Mouse (Mus musculus): ENCODE results near the gene Sema3c. TPM values are rescaled to one million over a fixed set of nuclear protein-coding genes. Genes with fewer than 3 reads are reported as not detected.
A peak's percentile ranks its signal among the peaks of the same experiment; 100 is the strongest.
"Not testable (repeated sequence)": the region's sequence is repeated elsewhere in the genome, so short reads cannot be mapped to it uniquely, and the experiment has no call there.

The Sema3c gene
- polyA plus RNA-seq (2014; fragmentation: Nextera tagmentation; extraction: Ambion mirVana): 17.4 and 22.2 TPM in 2 replicates

- H3K27me3 ChIP-seq (ENCODE audit: control insufficient read depth, insufficient read depth, low read length): no peaks in the 10 kb centered on the region
- H3K4me1 ChIP-seq (replicated peaks; ENCODE audit: control insufficient read depth, insufficient read depth, low read length): no peaks in the 10 kb centered on the region
- H3K36me3 ChIP-seq (ENCODE audit: control insufficient read depth, insufficient read depth, low read length): no peaks in the 10 kb centered on the region
- 1% methylated on average over 16 of the region's 16 CpGs for WGBS
- H3K4me3 ChIP-seq (ENCODE audit: low read depth, low read length): peak within 1 kb of the TSS; percentile 53
- no peaks in the 10 kb centered on the region for H3K9me3 ChIP-seq (ENCODE audit: control insufficient read depth, low read length)
- H3K27ac ChIP-seq (ENCODE audit: low read depth, low read length): peak within 1 kb of the TSS; percentile 18; the same call in 1 of the 2 replicates
- H3K4me2 ChIP-seq (replicated peaks; ENCODE audit: low read depth, low read length): peak within 1 kb of the TSS; percentile 81
- DNase-seq (ENCODE audit: low spot score): peak; percentile 51
- H3K9ac ChIP-seq (ENCODE audit: low read depth, low read length): peak within 1 kb of the TSS; percentile 60
- peak; percentile 41 for ATAC-seq (ENCODE audit: low FRiP score)
These were observed at the start of gene Sema3c for GRCm38 (mm10) chr5:17573694-17574380. Gene Sema3c, plus strand, starts transcription at chr5:17574281.

GRCm38 (mm10) chr5:17531165-17531564 is 42.9 kb upstream of the Sema3c start:
- not testable (repeated sequence) for H3K4me3 ChIP-seq (ENCODE audit: low read depth, low read length); H3K4me2 ChIP-seq (replicated peaks; ENCODE audit: low read depth, low read length); H3K27ac ChIP-seq (ENCODE audit: low read depth, low read length); H3K36me3 ChIP-seq (ENCODE audit: control insufficient read depth, insufficient read depth, low read length); DNase-seq (ENCODE audit: low spot score); H3K27me3 ChIP-seq (ENCODE audit: control insufficient read depth, insufficient read depth, low read length); H3K4me1 ChIP-seq (replicated peaks; ENCODE audit: control insufficient read depth, insufficient read depth, low read length); ATAC-seq (ENCODE audit: low FRiP score); H3K9me3 ChIP-seq (ENCODE audit: control insufficient read depth, low read length); H3K9ac ChIP-seq (ENCODE audit: low read depth, low read length)
- WGBS: 92% methylated on average over 2 of the region's 2 CpGs

GRCm38 (mm10) chr5:17543141-17543540 is 30.9 kb upstream of the Sema3c start:
- ATAC-seq (ENCODE audit: low FRiP score): no peak
- no peak for DNase-seq (ENCODE audit: low spot score)
- WGBS: 73% methylated on average over 4 of the region's 4 CpGs
- Histone ChIP-seq H3K36me3 (ENCODE audit: control insufficient read depth, insufficient read depth, low read length) (no peaks in the 10 kb centered on the region), H3K4me2 (replicated peaks; ENCODE audit: low read depth, low read length) (no peak overlapping the region), H3K9ac (ENCODE audit: low read depth, low read length) (no peak overlapping the region), H3K27ac (ENCODE audit: low read depth, low read length) (no peak overlapping the region), H3K4me3 (ENCODE audit: low read depth, low read length) (no peak overlapping the region), H3K4me1 (replicated peaks; ENCODE audit: control insufficient read depth, insufficient read depth, low read length) (no peaks in the 10 kb centered on the region), H3K27me3 (ENCODE audit: control insufficient read depth, insufficient read depth, low read length) (no peaks in the 10 kb centered on the region), H3K9me3 (ENCODE audit: control insufficient read depth, low read length) (no peaks in the 10 kb centered on the region)

DNA sequence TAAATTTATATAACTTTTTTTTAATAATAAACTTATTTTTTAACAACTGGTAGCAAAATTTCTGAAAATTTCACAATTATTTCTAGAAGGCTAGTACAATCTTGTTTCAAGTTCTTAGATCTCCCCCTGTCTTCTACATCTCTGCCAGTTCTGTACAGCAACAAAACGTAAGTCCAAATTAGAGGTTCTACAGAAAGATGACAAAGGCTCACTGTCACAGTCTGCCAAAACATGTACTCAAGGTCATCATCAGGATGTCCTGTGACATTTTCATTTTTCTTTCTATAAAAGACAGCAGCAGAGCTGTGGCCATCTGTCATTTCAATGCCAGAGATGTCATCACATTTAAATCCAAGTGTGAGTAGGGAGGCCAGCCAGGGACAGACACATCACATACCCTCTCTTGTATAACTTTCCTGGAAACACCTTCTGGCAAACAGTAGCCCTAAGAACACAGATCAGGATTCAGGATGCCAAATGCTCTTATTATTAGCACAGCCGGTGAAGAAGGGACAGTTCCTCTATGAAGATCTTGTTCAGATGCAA is 29.1 kb upstream of the Sema3c start:
- no peaks in the 10 kb centered on the region for H3K27me3 ChIP-seq (ENCODE audit: control insufficient read depth, insufficient read depth, low read length)
- H3K36me3 ChIP-seq (ENCODE audit: control insufficient read depth, insufficient read depth, low read length): no peaks in the 10 kb centered on the region
- H3K4me3 ChIP-seq (ENCODE audit: low read depth, low read length): no peak overlapping the region
- no peak overlapping the region for H3K27ac ChIP-seq (ENCODE audit: low read depth, low read length)
- ATAC-seq (ENCODE audit: low FRiP score): no peak
- H3K9ac ChIP-seq (ENCODE audit: low read depth, low read length): no peak overlapping the region
- H3K9me3 ChIP-seq (ENCODE audit: control insufficient read depth, low read length): no peaks in the 10 kb centered on the region
- no peak for DNase-seq (ENCODE audit: low spot score)
- no peaks in the 10 kb centered on the region for H3K4me1 ChIP-seq (replicated peaks; ENCODE audit: control insufficient read depth, insufficient read depth, low read length)
- no peak overlapping the region for H3K4me2 ChIP-seq (replicated peaks; ENCODE audit: low read depth, low read length)
- 90% methylated on average over 2 of the region's 2 CpGs for WGBS

DNA sequence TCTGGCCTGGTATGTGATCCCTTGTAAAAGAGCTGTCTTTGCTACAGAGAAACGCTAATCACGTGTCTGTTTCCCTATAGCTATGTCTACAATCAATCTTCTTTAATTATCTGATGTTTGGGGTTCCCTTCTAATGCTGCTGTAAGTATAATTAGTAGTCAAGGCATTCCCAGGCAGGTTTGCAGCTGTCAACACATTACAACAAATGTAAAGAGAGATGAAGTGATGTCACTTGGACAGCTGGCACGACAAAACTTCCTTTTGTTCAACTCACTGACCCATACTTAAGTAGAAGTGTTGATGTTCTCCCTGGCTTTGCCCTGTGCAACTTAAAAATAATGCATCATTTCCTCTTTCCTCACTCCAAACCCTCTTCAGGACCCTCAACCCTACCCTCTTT is 22.4 kb upstream of the Sema3c start:
- 44% methylated on average over 3 of the region's 3 CpGs for WGBS
- Histone ChIP-seq H3K27me3 (ENCODE audit: control insufficient read depth, insufficient read depth, low read length) (no peaks in the 10 kb centered on the region), H3K4me3 (ENCODE audit: low read depth, low read length) (no peak overlapping the region), H3K4me2 (replicated peaks; ENCODE audit: low read depth, low read length) (no peak overlapping the region), H3K27ac (ENCODE audit: low read depth, low read length) (no peak overlapping the region), H3K36me3 (ENCODE audit: control insufficient read depth, insufficient read depth, low read length) (no peaks in the 10 kb centered on the region), H3K9ac (ENCODE audit: low read depth, low read length) (no peak overlapping the region), H3K4me1 (replicated peaks; ENCODE audit: control insufficient read depth, insufficient read depth, low read length) (no peaks in the 10 kb centered on the region), H3K9me3 (ENCODE audit: control insufficient read depth, low read length) (no peaks in the 10 kb centered on the region)
- no peak for DNase-seq (ENCODE audit: low spot score)
- ATAC-seq (ENCODE audit: low FRiP score): 0 out of 2 replicates have a peak, but pooled peaks have one; percentile 18

DNA sequence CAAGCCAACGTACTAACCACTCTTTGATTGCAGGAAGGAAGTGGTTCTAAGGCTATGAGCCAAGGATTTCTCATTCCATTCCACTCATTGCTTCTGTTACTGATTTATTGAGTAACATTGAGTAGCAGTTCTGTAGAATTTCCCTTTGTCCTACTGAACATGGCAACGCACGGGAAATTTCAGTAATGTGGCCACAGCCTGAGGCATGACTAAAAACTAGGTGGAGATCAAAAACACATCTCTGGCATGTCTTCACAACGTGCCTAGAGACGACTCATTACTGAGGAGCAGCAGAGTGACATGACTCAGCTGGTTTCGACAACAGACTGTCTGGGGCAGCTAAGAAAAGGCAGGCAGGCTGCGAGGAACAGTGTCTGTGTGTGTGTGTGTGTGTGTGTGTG is 18.0 kb upstream of the Sema3c start:
- H3K9ac ChIP-seq (ENCODE audit: low read depth, low read length): no peak overlapping the region
- 45% methylated on average over 7 of the region's 7 CpGs for WGBS
- H3K27me3 ChIP-seq (ENCODE audit: control insufficient read depth, insufficient read depth, low read length): no peaks in the 10 kb centered on the region
- ATAC-seq (ENCODE audit: low FRiP score) (peak; percentile 54; the same call in 1 of the 2 replicates), DNase-seq (ENCODE audit: low spot score) (peak; percentile 33)
- H3K4me3 ChIP-seq (ENCODE audit: low read depth, low read length): no peak overlapping the region
- H3K4me2 ChIP-seq (replicated peaks; ENCODE audit: low read depth, low read length): no peak overlapping the region
- H3K4me1 ChIP-seq (replicated peaks; ENCODE audit: control insufficient read depth, insufficient read depth, low read length): no peaks in the 10 kb centered on the region
- H3K36me3 ChIP-seq (ENCODE audit: control insufficient read depth, insufficient read depth, low read length): no peaks in the 10 kb centered on the region
- H3K9me3 ChIP-seq (ENCODE audit: control insufficient read depth, low read length): no peaks in the 10 kb centered on the region
- no peak overlapping the region for H3K27ac ChIP-seq (ENCODE audit: low read depth, low read length)

DNA sequence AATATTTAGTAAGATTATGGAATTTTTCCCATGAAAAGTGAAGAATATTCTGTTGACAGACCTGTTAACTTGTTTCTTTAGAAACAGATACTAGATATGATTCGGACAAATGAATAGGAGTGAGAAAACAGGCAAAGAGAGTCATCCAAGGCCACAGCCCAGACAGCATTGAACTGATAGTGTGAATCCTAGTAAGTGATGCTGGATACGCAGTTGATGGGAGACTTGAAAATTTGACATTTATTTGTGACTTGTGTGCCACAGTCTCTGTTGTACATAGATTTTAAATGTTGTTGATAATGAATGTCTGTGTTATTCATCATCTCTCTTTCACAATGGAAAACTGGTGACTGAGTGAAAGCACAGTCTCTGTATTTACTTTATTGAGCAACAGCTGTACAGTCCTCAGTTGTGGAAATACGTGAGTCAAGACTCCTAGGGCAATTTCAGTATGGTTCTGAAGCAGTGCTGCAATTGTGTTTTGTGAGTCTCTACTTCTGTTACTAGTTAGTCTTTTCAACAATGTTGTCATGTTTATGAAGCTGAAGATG is 17.3 kb upstream of the Sema3c start:
- no peaks in the 10 kb centered on the region for H3K27me3 ChIP-seq (ENCODE audit: control insufficient read depth, insufficient read depth, low read length)
- no peak overlapping the region for H3K9ac ChIP-seq (ENCODE audit: low read depth, low read length)
- no peak overlapping the region for H3K4me2 ChIP-seq (replicated peaks; ENCODE audit: low read depth, low read length)
- 95% methylated on average over 3 of the region's 3 CpGs for WGBS
- H3K4me3 ChIP-seq (ENCODE audit: low read depth, low read length): no peak overlapping the region
- H3K36me3 ChIP-seq (ENCODE audit: control insufficient read depth, insufficient read depth, low read length): no peaks in the 10 kb centered on the region
- H3K4me1 ChIP-seq (replicated peaks; ENCODE audit: control insufficient read depth, insufficient read depth, low read length): no peaks in the 10 kb centered on the region
- no peak for DNase-seq (ENCODE audit: low spot score)
- no peak for ATAC-seq (ENCODE audit: low FRiP score)
- no peak overlapping the region for H3K27ac ChIP-seq (ENCODE audit: low read depth, low read length)
- H3K9me3 ChIP-seq (ENCODE audit: control insufficient read depth, low read length): no peaks in the 10 kb centered on the region

- no peak overlapping the region for H3K4me2 ChIP-seq (replicated peaks; ENCODE audit: low read depth, low read length)
- DNase-seq (ENCODE audit: low spot score): no peak
- H3K9me3 ChIP-seq (ENCODE audit: control insufficient read depth, low read length): no peaks in the 10 kb centered on the region
- no peak for ATAC-seq (ENCODE audit: low FRiP score)
- H3K36me3 ChIP-seq (ENCODE audit: control insufficient read depth, insufficient read depth, low read length): no peaks in the 10 kb centered on the region
- no peaks in the 10 kb centered on the region for H3K4me1 ChIP-seq (replicated peaks; ENCODE audit: control insufficient read depth, insufficient read depth, low read length)
- no peak overlapping the region for H3K4me3 ChIP-seq (ENCODE audit: low read depth, low read length)
- H3K27me3 ChIP-seq (ENCODE audit: control insufficient read depth, insufficient read depth, low read length): no peaks in the 10 kb centered on the region
- 87% methylated on average over 6 of the region's 6 CpGs for WGBS
- H3K9ac ChIP-seq (ENCODE audit: low read depth, low read length): no peak overlapping the region
- no peak overlapping the region for H3K27ac ChIP-seq (ENCODE audit: low read depth, low read length)
These were observed 2.5 kb upstream of the Sema3c start for GRCm38 (mm10) chr5:17571571-17571970.

Data from hindbrain, embryonic 11.5 days (tissue).